Mouse (Mus musculus) macrophage (primary cell): ENCODE results near the gene Cdkn3. TPM values are rescaled to one million over a fixed set of nuclear protein-coding genes. Genes with fewer than 3 reads are reported as not detected.
"Not testable (repeated sequence)": the region's sequence is repeated elsewhere in the genome, so short reads cannot be mapped to it uniquely, and the experiment has no call there.

Experiments
- H3K27ac ChIP-seq: fragments of 350-480 bp; formaldehyde crosslinking; 2 replicates; pipeline ENCODE4 v1.9.0; 2021
- H3K36me3 ChIP-seq: fragments of 350-480 bp; formaldehyde crosslinking; 2 replicates; pipeline ENCODE4 v1.9.0; 2021; ENCODE audit errors: inconsistent target
- H3K4me3 ChIP-seq: fragments of 350-480 bp; formaldehyde crosslinking; 2 replicates; pipeline ENCODE4 v1.9.0; 2021; ENCODE audit errors: inconsistent target
- H3K79me2 ChIP-seq: fragments of 350-480 bp; formaldehyde crosslinking; 2 replicates; pipeline ENCODE4 v1.9.0; 2021; ENCODE audit errors: inconsistent target
- WGBS: methylation state at CpG from one replicate; pipeline ENCODE4 v1.1.7; 2026; ENCODE audit warnings: inconsistent platforms; ENCODE audit not compliant: missing documents; 5-methylcytosine and 5-hydroxymethylcytosine counted together
- polyA plus RNA-seq: library from polyadenylated mRNA; stranded (reverse); fragments of 250-400 nt; gene quantifications from 3 replicates; pipeline ENCODE4 v1.2.4, GENCODE M21; 2018; ENCODE audit warnings: inconsistent platforms
- total RNA-seq, 78 experiments: library from RNA; depleted of rRNA; stranded (reverse); fragments of 250-400 nt; gene quantifications; 1 replicate in 9 of 78; 2 replicates in 24 of 78; 3 replicates in 43 of 78; 4 replicates in 2 of 78; pipeline ENCODE4 v1.2.4; 2018; ENCODE audit warnings: inconsistent platforms in 56 of 78

Gene Cdkn3
- 1 to 10 TPM in 12 of 26 experiments, under 1 TPM in 7, not detected in 7; 0.29 to 8.7 (median 1.4) TPM for total RNA-seq (2018; cell fraction: chromatin; rRNA removed)
- total RNA-seq (2018; cell fraction: cytosol; rRNA removed), result 1 to 10 TPM; 1.1 to 7.4 (median 3.1) TPM
- 1 to 10 TPM in 12 of 26 experiments, under 1 TPM in 5, not detected in 9; 0.29 to 4.4 (median 1.5) TPM for total RNA-seq (2018; cell fraction: nucleus; rRNA removed)
- polyA plus RNA-seq, result 1.2 to 6.6 TPM (median 3.8 TPM) in 3 replicates

DNA sequence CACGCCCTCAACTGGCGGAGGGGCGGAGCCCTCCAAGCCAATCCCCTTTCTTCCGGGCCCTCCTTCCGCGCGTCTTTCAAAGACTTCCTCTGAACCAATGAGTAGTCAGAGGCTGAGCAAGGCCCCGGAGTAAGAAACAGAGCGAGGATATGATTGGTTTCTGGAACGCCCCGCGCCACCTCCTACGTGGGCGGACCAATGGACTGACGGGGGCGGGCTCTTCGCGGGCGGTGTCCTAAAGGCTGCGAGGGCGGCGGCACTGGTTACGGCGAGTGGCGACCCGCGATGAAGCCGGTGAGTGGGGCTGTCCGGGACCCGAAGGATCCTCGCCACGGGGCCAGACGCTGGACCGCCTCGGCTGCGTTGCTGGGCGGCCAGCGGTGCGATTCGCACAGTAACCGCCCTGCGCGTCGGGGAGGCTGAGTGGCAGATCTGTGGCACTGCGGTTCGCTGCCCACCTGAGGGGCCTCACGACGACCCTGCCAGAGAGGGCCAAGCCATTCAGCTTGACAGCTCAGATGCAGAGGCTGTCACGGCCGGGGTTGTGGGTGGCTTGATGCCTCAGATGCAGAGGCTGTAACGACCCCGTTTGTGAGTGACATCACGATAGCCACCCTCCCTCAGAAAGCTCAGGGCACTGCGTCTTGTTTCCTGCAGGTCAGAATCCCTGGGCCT, at the start of gene Cdkn3:
Cdkn3 (plus strand) TSS at position 187 of the 675 bp plus-strand sequence.
- peak within 1 kb of the TSS; percentile 46 for H3K27ac ChIP-seq
- H3K79me2 ChIP-seq, result peaks cover 4% of the 10 kb centered on the region; the same call in 1 of the 2 replicates
- under 1% methylated on average over 54 of the region's 54 CpGs for WGBS

DNA sequence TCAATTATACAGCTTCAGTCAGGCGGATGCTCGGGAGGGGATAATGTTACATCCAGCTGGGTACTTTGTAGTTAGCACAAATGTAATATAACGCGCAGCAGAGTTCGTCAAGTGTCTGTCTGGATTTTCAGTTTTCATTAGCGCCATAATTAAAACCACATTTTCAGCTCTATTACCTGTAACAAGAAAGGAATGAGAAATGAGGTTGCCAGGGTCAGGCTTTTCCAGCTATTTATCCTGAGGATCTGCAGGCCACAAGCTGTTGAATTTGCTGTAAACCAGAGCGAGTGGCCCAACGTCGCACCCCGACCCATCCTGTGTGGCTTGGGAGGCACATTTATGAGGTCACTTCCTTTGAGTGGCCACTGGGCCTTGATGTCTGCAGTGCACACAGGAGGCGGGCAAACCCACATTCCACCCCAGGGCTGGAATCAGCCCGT, 41.8 kb upstream of the Cdkn3 start:
- H3K27ac ChIP-seq, result no peak overlapping the region
- H3K36me3 ChIP-seq, result no peaks in the 10 kb centered on the region
- WGBS, result 81% methylated on average over 10 of the region's 12 CpGs
- H3K4me3 ChIP-seq, result no peak overlapping the region
- no peaks in the 10 kb centered on the region for H3K79me2 ChIP-seq

More for the DNA sequence above, at the start of gene Cdkn3:
- no peaks in the 10 kb centered on the region for H3K36me3 ChIP-seq
- H3K4me3 ChIP-seq, result peak within 1 kb of the TSS; percentile 83

- Histone ChIP-seq H3K36me3 (no peaks in the 10 kb centered on the region), H3K27ac (no peak overlapping the region), H3K4me3 (no peak overlapping the region), H3K79me2 (no peaks in the 10 kb centered on the region)
- 77% methylated on average over 5 of the region's 5 CpGs for WGBS
Observed at GRCm38 (mm10) chr14:46722031-46722430, 38.3 kb upstream of the Cdkn3 start.

- 54% methylated on average over 3 of the region's 3 CpGs for WGBS
- Histone ChIP-seq H3K4me3 (no peak overlapping the region), H3K79me2 (no peaks in the 10 kb centered on the region), H3K36me3 (no peaks in the 10 kb centered on the region), H3K27ac (no peak overlapping the region)
Observed at GRCm38 (mm10) chr14:46723828-46724227, 36.5 kb upstream of the Cdkn3 start.

DNA sequence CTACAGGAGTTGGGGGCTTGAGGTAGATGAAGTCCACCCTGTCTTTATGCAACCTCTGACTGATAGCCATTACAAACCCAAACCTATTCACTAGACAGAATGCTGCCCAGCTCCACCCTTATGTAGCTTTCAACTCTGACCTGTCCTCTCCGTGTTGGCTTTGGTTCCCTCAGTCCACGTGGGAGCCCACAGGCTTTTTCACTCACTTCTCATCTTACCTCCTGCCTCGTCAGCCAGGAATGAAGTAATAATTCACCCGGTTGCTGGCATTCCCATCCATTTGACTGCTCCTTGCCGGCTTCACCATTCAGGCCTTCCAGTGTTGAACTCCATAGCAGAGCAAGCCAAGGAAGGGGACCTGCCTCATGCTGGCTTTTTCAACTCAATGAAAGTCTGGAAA, 35.4 kb upstream of the Cdkn3 start:
- no peak overlapping the region for H3K27ac ChIP-seq
- H3K79me2 ChIP-seq, result no peaks in the 10 kb centered on the region
- H3K4me3 ChIP-seq, result no peak overlapping the region
- 68% methylated on average over 5 of the region's 5 CpGs for WGBS
- no peaks in the 10 kb centered on the region for H3K36me3 ChIP-seq

DNA sequence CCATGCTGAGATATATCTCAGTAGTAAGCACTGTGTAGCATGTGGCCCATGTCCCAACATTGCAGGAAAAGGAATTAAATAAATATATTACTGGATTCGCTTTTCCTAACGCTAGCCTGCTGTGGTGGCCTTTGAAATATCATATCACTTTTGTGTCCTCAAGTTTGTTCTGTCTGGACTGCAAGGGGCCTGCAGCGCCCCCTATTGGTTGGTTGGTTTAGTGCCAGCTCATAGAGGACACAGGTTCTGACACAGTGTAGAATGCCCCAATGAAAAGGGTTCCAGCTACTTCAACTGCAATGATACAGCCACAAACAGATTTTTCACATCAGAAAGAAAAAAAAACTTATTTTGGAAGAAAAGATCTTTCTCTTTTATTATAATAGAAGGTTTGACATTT, 34.6 kb upstream of the Cdkn3 start:
- Histone ChIP-seq H3K4me3 (no peak overlapping the region), H3K79me2 (no peaks in the 10 kb centered on the region), H3K36me3 (no peaks in the 10 kb centered on the region), H3K27ac (no peak overlapping the region)
- WGBS, result 62% methylated on average over 3 of the region's 3 CpGs

DNA sequence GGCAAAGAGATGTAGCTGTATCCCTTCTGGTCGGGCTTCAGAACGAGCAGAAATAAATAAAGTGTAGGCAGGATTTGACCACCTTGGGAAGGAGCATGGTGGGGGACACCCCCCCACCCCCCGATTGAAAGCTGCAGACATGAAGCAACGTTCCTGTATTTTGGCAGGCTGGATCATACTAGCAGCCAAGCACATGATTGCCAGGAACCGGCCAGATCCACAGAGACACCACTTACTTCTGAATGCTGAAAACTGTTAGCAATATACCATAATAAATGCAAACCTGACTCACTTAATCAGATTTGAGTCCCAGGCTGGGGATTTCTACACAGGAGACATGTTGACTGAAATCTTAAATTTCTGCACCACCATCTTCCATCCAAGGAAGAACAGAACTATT, 26.1 kb upstream of the Cdkn3 start:
- no peak overlapping the region for H3K27ac ChIP-seq
- 81% methylated on average over 3 of the region's 5 CpGs for WGBS

GRCm38 (mm10) chr14:46734761-46735455, 25.4 kb upstream of the Cdkn3 start:
- no peak overlapping the region for H3K4me3 ChIP-seq
- H3K36me3 ChIP-seq, result no peaks in the 10 kb centered on the region
- 86% methylated on average over 14 of the region's 14 CpGs for WGBS
- H3K27ac ChIP-seq, result no peak overlapping the region
- no peaks in the 10 kb centered on the region for H3K79me2 ChIP-seq

More for the DNA sequence above, 26.1 kb upstream of the Cdkn3 start:
- no peak overlapping the region for H3K4me3 ChIP-seq
- H3K79me2 ChIP-seq, result no peaks in the 10 kb centered on the region
- H3K36me3 ChIP-seq, result no peaks in the 10 kb centered on the region

DNA sequence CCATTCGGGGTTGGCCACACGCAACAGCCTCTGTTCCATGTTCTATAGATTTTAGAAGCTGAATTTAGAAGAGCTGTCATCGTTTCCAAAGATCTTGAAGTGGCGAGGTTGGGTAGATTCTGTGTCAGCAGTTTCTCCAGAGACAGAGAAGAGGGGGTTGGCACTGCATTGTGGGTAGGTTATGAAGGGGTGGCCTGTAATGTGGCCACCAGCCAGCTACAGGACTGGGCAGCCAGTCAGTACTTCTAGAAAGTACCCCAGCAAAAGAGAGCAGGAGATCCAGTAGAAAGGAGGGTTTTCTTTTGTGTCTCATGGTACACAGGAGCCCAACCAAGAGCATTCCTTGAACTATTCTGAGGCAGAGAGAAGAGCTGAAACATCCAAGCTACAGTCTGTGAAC, 24.0 kb upstream of the Cdkn3 start:
- Histone ChIP-seq H3K79me2 (no peaks in the 10 kb centered on the region), H3K27ac (no peak overlapping the region), H3K36me3 (no peaks in the 10 kb centered on the region), H3K4me3 (no peak overlapping the region)
- WGBS, result 90% methylated on average over 4 of the region's 4 CpGs

DNA sequence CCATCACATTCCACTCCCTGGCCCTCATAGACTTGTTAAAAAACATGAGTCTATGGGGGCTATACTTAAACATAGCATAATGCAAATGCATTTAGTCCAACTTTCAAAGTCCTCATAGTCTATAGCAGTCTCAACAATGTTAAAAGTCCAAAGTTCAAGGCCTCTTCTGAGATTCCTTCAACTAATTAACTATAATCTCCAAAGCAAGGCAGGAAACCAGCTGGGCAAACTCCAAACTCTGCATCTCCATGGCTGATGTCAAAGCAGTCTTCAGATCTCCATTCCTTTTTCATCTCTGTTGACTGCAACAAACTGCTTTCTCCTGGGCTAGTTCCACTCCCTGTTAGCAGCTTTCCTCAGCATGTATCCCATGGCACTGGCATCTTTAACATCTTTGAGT, 23.0 kb upstream of the Cdkn3 start:
- H3K36me3 ChIP-seq, H3K4me3 ChIP-seq, H3K79me2 ChIP-seq, H3K27ac ChIP-seq: not testable (repeated sequence)

- Histone ChIP-seq H3K27ac (no peak overlapping the region), H3K4me3 (no peak overlapping the region), H3K79me2 (no peaks in the 10 kb centered on the region), H3K36me3 (no peaks in the 10 kb centered on the region)
- 51% methylated on average over 2 of the region's 2 CpGs for WGBS
Observed at GRCm38 (mm10) chr14:46742674-46743073, 17.7 kb upstream of the Cdkn3 start.

GRCm38 (mm10) chr14:46745413-46745812, 14.9 kb upstream of the Cdkn3 start:
- no peak overlapping the region for H3K4me3 ChIP-seq
- 95% methylated on average over 8 of the region's 8 CpGs for WGBS

DNA sequence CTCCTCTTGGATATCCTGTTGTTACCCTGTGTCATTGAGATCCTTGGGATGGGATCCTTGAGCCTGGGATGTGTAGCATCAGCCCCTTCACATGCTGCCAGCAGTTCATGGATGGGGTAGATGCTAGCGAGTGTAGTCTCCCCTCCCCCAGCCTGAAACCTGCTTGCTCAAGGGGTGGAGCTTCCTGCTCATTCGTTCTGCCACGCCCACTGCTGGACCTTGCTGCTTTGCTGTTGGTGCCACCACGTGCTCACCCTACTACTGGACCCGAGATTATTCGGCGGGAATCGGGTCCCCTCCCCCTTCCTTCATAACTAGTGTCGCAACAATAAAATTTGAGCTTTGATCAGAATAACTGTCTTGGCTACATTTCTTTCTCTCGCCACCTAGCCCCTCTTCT, 6.0 kb upstream of the Cdkn3 start:
- not testable (repeated sequence) for H3K27ac ChIP-seq, H3K36me3 ChIP-seq, H3K79me2 ChIP-seq, H3K4me3 ChIP-seq
- 39% methylated on average over 4 of the region's 10 CpGs for WGBS

More at GRCm38 (mm10) chr14:46745413-46745812, 14.9 kb upstream of the Cdkn3 start:
- no peak overlapping the region for H3K27ac ChIP-seq
- H3K36me3 ChIP-seq, result no peaks in the 10 kb centered on the region
- no peaks in the 10 kb centered on the region for H3K79me2 ChIP-seq

DNA sequence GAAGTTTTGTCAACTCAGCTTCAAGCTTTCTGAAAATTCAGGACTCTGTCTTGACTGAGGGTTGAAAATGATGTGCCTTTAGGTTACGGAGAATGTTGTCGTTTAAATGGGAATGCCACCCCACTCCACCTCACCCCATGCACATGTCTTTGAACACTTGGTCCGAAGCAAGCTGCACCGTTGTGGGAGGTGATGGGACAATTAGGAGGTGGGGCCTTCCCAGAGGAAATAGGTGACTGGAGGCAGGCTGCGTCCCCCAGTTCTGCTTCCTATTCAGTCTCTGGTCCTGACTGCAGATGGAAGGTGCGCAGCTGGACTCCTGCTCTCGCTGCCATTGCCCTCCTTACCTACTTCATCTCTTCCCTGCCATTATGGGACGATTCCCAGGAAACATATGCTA, 4.5 kb upstream of the Cdkn3 start:
- 92% methylated on average over 8 of the region's 8 CpGs for WGBS
- Histone ChIP-seq H3K4me3 (no peak overlapping the region), H3K27ac (no peak overlapping the region), H3K79me2 (peaks cover 1% of the 10 kb centered on the region; the same call in 1 of the 2 replicates), H3K36me3 (no peaks in the 10 kb centered on the region)

GRCm38 (mm10) chr14:46757736-46758135, 2.6 kb upstream of the Cdkn3 start:
- peaks cover 4% of the 10 kb centered on the region; the same call in 1 of the 2 replicates for H3K79me2 ChIP-seq
- no peak overlapping the region for H3K4me3 ChIP-seq
- H3K36me3 ChIP-seq, result no peaks in the 10 kb centered on the region
- WGBS, result 89% methylated on average over 9 of the region's 9 CpGs
- H3K27ac ChIP-seq, result no peak overlapping the region
